Mouse (Mus musculus): Measurements from ENCODE around the gene Hip1r.

Gene Hip1r

GRCm38 (mm10) chr5:124019348-124020216 is 46.2 kb downstream of the Hip1r start:
- peak; percentile 29 to 47 for DNase-seq

GRCm38 (mm10) chr5:124021148-124021547 is 47.7 kb downstream of the Hip1r start:
- peak in 1 of 2 experiments; percentile 15 for DNase-seq

DNA sequence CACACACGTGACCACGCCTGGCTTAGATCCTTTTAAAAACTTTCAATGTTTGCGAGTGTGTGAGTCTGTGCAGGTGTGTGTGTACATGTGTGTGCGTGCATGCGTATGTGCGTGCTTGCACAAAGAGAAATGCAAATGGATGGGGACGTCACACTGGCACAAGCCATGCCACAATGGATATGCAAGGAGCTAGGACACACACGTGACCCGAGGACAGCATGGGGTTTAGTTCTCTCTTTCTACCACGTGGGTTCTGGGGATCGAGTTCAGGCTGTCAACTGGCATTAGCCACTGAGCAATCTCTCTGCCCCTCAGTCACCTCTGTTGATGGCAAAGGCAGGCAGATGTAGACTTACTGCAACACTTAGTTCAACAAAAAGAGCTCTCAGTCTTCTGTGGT is 48.3 kb downstream of the Hip1r start:
- DNase-seq: peak in 1 of 2 experiments; percentile 7

DNA sequence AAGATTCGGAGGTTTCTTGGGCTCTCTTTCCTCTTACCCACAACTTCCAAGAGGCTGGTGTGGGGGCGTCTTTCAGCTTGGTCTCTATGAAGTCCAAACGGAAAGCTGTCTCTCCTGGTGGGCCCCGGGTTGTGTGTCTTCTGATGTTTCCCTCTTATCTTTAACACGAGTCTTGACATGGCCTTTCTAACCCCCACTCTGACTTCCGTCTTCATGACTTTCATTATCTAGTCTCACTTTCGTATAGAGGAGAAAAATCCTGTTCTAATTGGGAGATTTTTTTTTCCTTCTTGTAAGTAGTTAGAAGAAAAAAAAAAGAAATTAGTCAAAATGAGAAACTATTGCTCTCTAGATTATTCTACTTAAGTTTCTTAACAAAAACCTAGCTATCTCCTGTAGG is 48.9 kb downstream of the Hip1r start:
- DNase-seq: peak in 1 of 2 experiments; percentile 9

GRCm38 (mm10) chr5:124024677-124025076 is 51.2 kb downstream of the Hip1r start:
- peak; percentile 80 to 88 for DNase-seq

GRCm38 (mm10) chr5:124025146-124025545 is 51.7 kb downstream of the Hip1r start:
- peak in 1 of 2 experiments; percentile 19 for DNase-seq

- peak in 1 of 2 experiments; percentile 45 for DNase-seq
Observed at GRCm38 (mm10) chr5:124025587-124026441, 52.4 kb downstream of the Hip1r start.

DNA sequence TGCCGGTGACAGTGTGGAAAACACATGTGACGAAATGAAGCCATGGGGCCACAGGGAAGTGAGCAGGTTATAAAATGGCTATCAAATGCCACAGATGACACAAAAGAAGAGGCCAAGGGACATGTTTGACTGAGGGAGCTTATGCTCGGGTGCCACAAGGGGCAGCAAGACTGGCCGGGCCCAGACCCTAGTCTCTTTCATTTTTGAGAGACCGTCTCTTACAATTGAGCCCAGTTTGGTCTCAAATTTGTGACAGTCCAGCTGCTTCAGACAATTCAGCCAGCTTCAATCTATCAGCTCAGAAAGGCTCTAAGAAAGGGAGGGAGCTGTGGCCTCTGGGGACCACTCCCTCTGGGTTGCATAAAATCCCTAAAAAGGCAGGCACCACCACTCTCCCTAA is 53.1 kb downstream of the Hip1r start:
- DNase-seq: no peak

- DNase-seq: no peak
Observed at GRCm38 (mm10) chr5:124027702-124028470, 54.5 kb downstream of the Hip1r start.

DNA sequence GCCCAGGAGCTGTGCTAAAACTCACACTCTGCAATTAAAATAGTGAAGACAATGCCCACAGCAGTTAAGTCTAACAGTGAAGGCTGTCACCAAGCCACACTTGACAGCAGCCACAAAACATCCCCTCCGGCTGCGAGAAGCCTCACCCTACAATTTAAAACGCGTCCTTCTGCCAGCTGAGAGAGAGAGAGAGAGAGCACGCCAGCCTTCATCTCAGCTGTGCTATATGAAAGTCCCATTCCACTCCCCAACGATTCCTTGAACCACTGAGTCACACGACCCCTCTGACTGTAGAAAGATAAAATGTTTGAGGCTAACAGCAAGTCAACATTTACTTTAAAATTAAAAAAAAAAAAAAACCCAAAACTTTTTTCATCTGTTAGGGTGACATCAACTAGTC is 55.3 kb downstream of the Hip1r start:
- DNase-seq: peak in 1 of 2 experiments; percentile 9

GRCm38 (mm10) chr5:124029220-124030035 is 56.0 kb downstream of the Hip1r start:
- peak in 1 of 2 experiments; percentile 43 for DNase-seq

DNA sequence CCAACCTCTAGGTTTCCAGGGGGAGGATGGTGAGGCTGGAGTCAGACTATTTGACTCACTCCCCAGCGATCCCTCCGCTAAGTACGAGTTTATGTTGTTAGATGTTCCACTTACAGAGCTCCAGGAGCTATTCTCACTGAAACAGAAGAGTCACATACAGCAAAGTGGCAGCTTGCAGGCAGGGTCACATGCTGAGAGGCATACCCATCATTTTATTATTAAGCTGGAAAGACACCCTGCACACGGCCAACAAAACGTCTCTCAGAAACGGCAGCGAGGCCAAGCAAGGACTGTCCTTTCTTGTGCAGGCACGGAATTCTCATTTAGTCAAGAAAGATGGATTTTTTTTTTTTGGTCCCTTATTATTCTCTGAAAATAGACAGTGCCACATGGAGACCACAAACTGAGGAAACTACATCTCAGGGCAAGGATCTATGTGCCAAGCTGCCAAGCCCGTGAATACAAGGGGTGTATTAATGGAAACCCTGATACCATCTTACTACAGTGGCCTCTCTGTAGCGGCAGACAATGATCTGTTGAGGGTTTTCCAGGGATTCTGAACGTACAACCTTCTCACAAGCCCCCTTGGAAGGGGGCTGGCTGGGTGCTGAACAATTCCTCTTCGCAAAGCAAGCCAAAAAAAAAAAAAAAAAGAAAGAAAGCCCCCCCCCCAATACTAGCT is 57.1 kb downstream of the Hip1r start:
- DNase-seq: peak; percentile 55

DNA sequence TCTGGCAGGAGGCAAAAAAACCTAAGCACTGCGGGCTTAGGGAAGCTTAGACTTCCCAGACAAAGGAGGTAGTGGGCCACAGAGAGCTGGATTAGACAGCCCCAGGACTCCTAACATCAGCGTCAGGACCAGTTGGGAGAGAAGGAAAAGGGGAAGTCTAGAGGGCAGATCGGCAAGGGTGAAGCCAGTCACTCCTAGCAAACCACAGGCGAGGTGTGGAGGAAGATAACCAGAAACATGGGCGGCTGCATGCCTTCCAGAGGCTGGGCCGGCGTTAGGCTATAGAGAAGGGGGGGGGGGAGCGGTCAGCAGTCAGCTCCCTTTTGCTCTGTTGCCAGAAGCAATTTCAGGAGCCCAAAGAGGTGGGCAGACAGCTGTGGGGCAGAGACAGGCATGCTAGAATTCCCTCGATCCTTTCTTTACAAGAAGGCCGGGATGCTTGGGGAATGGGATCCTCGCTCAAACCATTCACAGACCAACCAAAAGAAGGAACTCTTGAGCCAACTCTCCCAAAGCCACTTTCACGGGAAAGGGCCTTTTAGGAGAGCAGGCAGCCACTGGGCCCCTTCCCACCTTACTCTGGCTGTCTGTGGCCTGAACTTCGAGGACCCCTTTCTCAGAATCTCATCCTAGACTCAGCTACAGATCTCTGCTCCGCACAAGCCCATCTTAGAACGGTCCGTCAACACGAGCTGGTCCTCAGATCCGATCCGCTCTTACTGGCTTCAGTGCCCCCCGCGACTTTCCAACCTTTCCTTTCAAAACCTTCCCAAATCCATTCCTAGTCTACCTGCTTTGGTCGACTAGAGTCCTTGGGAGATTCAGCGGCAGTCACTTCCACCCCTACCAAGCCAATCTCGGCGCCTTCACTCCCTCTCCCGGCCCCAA is 57.9 kb downstream of the Hip1r start:
- peak in 1 of 2 experiments; percentile 31 for DNase-seq

- peak; percentile 88 to 97 for DNase-seq
Observed at GRCm38 (mm10) chr5:124032001-124032508, 58.6 kb downstream of the Hip1r start, which contains the start of gene Vps37b. Gene Vps37b (minus strand): TSS chr5:124032270.

GRCm38 (mm10) chr5:124034471-124034870 is 61.0 kb downstream of the Hip1r start:
- DNase-seq: no peak

- no peak for DNase-seq
Observed at GRCm38 (mm10) chr5:124035406-124035805, 62.0 kb downstream of the Hip1r start.

DNA sequence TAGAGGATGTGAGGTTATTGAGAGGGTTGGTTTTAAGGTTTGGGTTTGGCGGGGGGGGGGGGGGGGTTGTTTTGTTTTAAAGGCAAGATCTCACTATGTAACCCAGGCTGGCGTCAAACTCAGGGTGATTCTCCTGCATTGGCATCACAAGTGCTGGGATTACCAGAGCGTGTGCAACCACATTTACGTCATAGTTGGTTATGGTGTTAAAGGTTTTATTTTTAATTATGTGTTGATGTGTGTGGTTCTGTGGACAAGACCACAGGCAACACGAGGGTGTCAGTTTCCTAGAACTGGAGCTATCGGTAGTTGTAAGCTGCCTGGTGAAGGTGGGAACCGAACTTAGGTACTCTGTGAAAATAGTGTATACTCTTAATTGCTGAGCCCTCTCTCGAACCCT is 62.4 kb downstream of the Hip1r start:
- no peak for DNase-seq

GRCm38 (mm10) chr5:124036341-124036740 is 62.9 kb downstream of the Hip1r start:
- no peak for DNase-seq

DNA sequence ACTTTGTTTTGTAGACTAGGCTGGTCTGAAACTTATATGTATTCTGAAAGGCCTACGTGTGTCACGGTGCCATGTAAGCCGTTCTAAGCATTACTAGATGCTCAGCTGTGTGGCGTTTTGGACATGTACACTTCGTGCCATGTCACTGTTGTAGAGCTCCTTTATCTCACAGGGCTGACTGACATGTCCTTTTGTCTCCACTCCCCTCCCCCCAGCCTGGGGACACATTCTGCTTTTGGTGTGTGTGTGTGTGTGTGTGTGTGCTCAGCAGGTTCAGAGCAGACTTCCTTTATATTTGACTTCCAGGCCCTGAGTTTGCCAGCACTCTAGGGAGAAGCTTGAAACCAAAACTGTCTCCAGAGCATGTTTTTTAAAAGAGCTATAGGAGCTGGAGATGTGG is 63.4 kb downstream of the Hip1r start:
- DNase-seq: no peak

DNA sequence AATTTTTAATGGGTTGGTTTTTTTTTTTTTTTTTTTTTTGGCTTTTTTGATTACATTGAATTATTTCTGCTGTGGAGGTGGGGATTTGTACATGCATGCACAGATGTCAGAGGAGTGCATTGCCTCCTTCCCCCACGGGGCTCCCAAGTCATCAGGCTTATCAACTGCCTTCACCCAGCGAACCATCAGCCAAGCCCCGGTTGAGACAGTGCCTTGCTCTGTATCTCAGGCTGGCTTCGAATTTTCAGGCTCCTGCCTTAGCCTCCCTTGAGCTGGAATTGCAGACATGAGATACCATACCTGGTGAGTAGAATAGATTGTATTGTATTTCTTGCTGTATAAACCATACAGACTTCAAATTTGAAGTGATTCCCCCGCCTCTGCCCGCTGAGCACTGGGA is 66.2 kb downstream of the Hip1r start:
- DNase-seq: no peak
